Mouse (Mus musculus) hindbrain, embryonic 10.5 days (tissue): ENCODE measurements around the gene Calm5. TPM values are rescaled to one million over a fixed set of nuclear protein-coding genes. Genes with fewer than 3 reads are reported as not detected.
"Not testable (repeated sequence)": the region's sequence is repeated elsewhere in the genome, so short reads cannot be mapped to it uniquely, and the experiment has no call there.

Experiments
- DNase-seq: peaks from one replicate; pipeline ENCODE4 v3.0.0-alpha.2; 2017; ENCODE audit warnings: low spot score
- H3K27ac ChIP-seq: fragments of 300-500 bp; sonication (generic); 2 replicates; pipeline ENCODE4 v1.5.1; 2016; ENCODE audit warnings: mild to moderate bottlenecking, moderate library complexity
- H3K27me3 ChIP-seq: fragments of 300-500 bp; sonication (generic); 2 replicates; pipeline ENCODE4 v1.6.1; 2016; ENCODE audit warnings: mild to moderate bottlenecking; ENCODE audit not compliant: poor library complexity, insufficient read depth, severe bottlenecking
- H3K36me3 ChIP-seq: fragments of 300-500 bp; sonication (generic); 2 replicates; pipeline ENCODE4 v1.6.1; 2016; ENCODE audit warnings: mild to moderate bottlenecking, moderate library complexity
- H3K4me1 ChIP-seq: fragments of 300-500 bp; sonication (generic); replicated peaks from 2 replicates; pipeline ENCODE4 v1.6.1; 2016; ENCODE audit warnings: mild to moderate bottlenecking
- H3K4me3 ChIP-seq: fragments of 300-500 bp; sonication (generic); 2 replicates; pipeline ENCODE4 v1.5.1; 2016; ENCODE audit warnings: mild to moderate bottlenecking, moderate library complexity
- H3K9me3 ChIP-seq: fragments of 300-500 bp; sonication (generic); 2 replicates; pipeline ENCODE4 v1.6.1; 2016; ENCODE audit warnings: mild to moderate bottlenecking, moderate library complexity
- WGBS: fragments of 180-500 bp; shearing (Covaris S2); methylation state at CpG from one replicate; pipeline ENCODE4 v1.1.7; 2016; 5-methylcytosine and 5-hydroxymethylcytosine counted together
- polyA plus RNA-seq: library from polyadenylated mRNA; unstranded; fragments of >200 nt; fragmentation: Nextera tagmentation; extraction: Ambion mirVana; gene quantifications from 2 replicates; pipeline ENCODE4 v1.2.1, GENCODE M21; 2016

The Calm5 gene
- polyA plus RNA-seq: not detected in 2 replicates

GRCm38 (mm10) chr13:3853648-3854333, at the start of gene Calm5:
Gene Calm5 (plus strand): TSS chr13:3854173.
- 89% methylated on average over 3 of the region's 3 CpGs for WGBS
- not testable (repeated sequence) for H3K27me3 ChIP-seq, H3K9me3 ChIP-seq, H3K27ac ChIP-seq, H3K36me3 ChIP-seq, DNase-seq, H3K4me1 ChIP-seq, H3K4me3 ChIP-seq

- Histone ChIP-seq H3K27ac (no peak within 1 kb of the TSS), H3K4me1 (no peaks in the 10 kb centered on the region), H3K27me3 (no peaks in the 10 kb centered on the region), H3K36me3 (no peaks in the 10 kb centered on the region), H3K9me3 (no peaks in the 10 kb centered on the region), H3K4me3 (no peak within 1 kb of the TSS)
- DNase-seq: no peak
- 90% methylated on average over 13 of the region's 13 CpGs for WGBS
These were observed 49.8 kb upstream of the Calm5 start, which contains the start of gene Calml3 for GRCm38 (mm10) chr13:3804186-3804585. Gene Calml3 (minus strand): TSS chr13:3804316.

- H3K27me3 ChIP-seq: no peaks in the 10 kb centered on the region
- H3K9me3 ChIP-seq: no peaks in the 10 kb centered on the region
- H3K4me3 ChIP-seq: no peak overlapping the region
- no peaks in the 10 kb centered on the region for H3K36me3 ChIP-seq
- WGBS: 84% methylated on average over 2 of the region's 2 CpGs
- no peak for DNase-seq
- H3K4me1 ChIP-seq: no peaks in the 10 kb centered on the region
- H3K27ac ChIP-seq: no peak overlapping the region
These were observed 48.8 kb upstream of the Calm5 start for GRCm38 (mm10) chr13:3805132-3805531.

- 0 out of 2 replicates have a peak, but pooled peaks cover 2% of the 10 kb centered on the region for H3K9me3 ChIP-seq
- no peak for DNase-seq
- no peaks in the 10 kb centered on the region for H3K4me1 ChIP-seq
- 86% methylated on average over 5 of the region's 5 CpGs for WGBS
- no peaks in the 10 kb centered on the region for H3K36me3 ChIP-seq
- H3K4me3 ChIP-seq: no peak overlapping the region
- no peaks in the 10 kb centered on the region for H3K27me3 ChIP-seq
- no peak overlapping the region for H3K27ac ChIP-seq
These were observed 48.3 kb upstream of the Calm5 start for GRCm38 (mm10) chr13:3805638-3806037.

- 82% methylated on average over 7 of the region's 7 CpGs for WGBS
- H3K4me3 ChIP-seq: no peak overlapping the region
- H3K4me1 ChIP-seq: no peaks in the 10 kb centered on the region
- no peak for DNase-seq
- no peaks in the 10 kb centered on the region for H3K27me3 ChIP-seq
- no peak overlapping the region for H3K27ac ChIP-seq
- H3K9me3 ChIP-seq: 0 out of 2 replicates have a peak, but pooled peaks cover 2% of the 10 kb centered on the region
- H3K36me3 ChIP-seq: no peaks in the 10 kb centered on the region
These were observed 46.7 kb upstream of the Calm5 start for GRCm38 (mm10) chr13:3807131-3807827.

GRCm38 (mm10) chr13:3818012-3818739, 35.8 kb upstream of the Calm5 start:
- H3K27me3 ChIP-seq: no peaks in the 10 kb centered on the region
- no peak for DNase-seq
- no peaks in the 10 kb centered on the region for H3K36me3 ChIP-seq
- WGBS: 85% methylated on average over 5 of the region's 5 CpGs
- H3K27ac ChIP-seq: no peak overlapping the region
- H3K4me3 ChIP-seq: no peak overlapping the region
- H3K4me1 ChIP-seq: no peaks in the 10 kb centered on the region
- H3K9me3 ChIP-seq: no peaks in the 10 kb centered on the region

- no peak for DNase-seq
- Histone ChIP-seq H3K27me3 (no peaks in the 10 kb centered on the region), H3K36me3 (no peaks in the 10 kb centered on the region), H3K4me3 (no peak overlapping the region), H3K9me3 (no peaks in the 10 kb centered on the region), H3K27ac (no peak overlapping the region), H3K4me1 (no peaks in the 10 kb centered on the region)
- 94% methylated on average over 2 of the region's 2 CpGs for WGBS
These were observed 35.3 kb upstream of the Calm5 start for GRCm38 (mm10) chr13:3818740-3819076.

GRCm38 (mm10) chr13:3822105-3822504, 31.9 kb upstream of the Calm5 start:
- Histone ChIP-seq H3K36me3 (no peaks in the 10 kb centered on the region), H3K27ac (no peak overlapping the region), H3K27me3 (no peaks in the 10 kb centered on the region), H3K9me3 (no peaks in the 10 kb centered on the region), H3K4me3 (no peak overlapping the region), H3K4me1 (no peaks in the 10 kb centered on the region)
- 60% methylated on average over 4 of the region's 4 CpGs for WGBS
- no peak for DNase-seq

- no peaks in the 10 kb centered on the region for H3K27me3 ChIP-seq
- DNase-seq: no peak
- H3K36me3 ChIP-seq: no peaks in the 10 kb centered on the region
- H3K4me1 ChIP-seq: no peaks in the 10 kb centered on the region
- no peaks in the 10 kb centered on the region for H3K9me3 ChIP-seq
- H3K27ac ChIP-seq: no peak overlapping the region
- no peak overlapping the region for H3K4me3 ChIP-seq
These were observed 28.2 kb upstream of the Calm5 start for GRCm38 (mm10) chr13:3825726-3826125.

- H3K4me3 ChIP-seq: no peak overlapping the region
- WGBS: 85% methylated on average over 5 of the region's 5 CpGs
These were observed 22.4 kb upstream of the Calm5 start for GRCm38 (mm10) chr13:3831546-3831945.

GRCm38 (mm10) chr13:3831994-3832393, 22.0 kb upstream of the Calm5 start:
- WGBS: 67% methylated on average over 1 of the region's 1 CpGs
- no peak for DNase-seq
- Histone ChIP-seq H3K36me3 (no peaks in the 10 kb centered on the region), H3K9me3 (no peaks in the 10 kb centered on the region), H3K27ac (no peak overlapping the region), H3K27me3 (no peaks in the 10 kb centered on the region), H3K4me1 (no peaks in the 10 kb centered on the region), H3K4me3 (no peak overlapping the region)

More at GRCm38 (mm10) chr13:3831546-3831945, 22.4 kb upstream of the Calm5 start:
- no peak for DNase-seq
- H3K36me3 ChIP-seq: no peaks in the 10 kb centered on the region
- H3K27ac ChIP-seq: no peak overlapping the region
- no peaks in the 10 kb centered on the region for H3K4me1 ChIP-seq
- H3K9me3 ChIP-seq: no peaks in the 10 kb centered on the region
- no peaks in the 10 kb centered on the region for H3K27me3 ChIP-seq

GRCm38 (mm10) chr13:3832450-3832849, 21.5 kb upstream of the Calm5 start:
- no peak overlapping the region for H3K4me3 ChIP-seq
- no peaks in the 10 kb centered on the region for H3K27me3 ChIP-seq
- DNase-seq: no peak
- no peak overlapping the region for H3K27ac ChIP-seq
- no peaks in the 10 kb centered on the region for H3K36me3 ChIP-seq
- 74% methylated on average over 2 of the region's 2 CpGs for WGBS
- no peaks in the 10 kb centered on the region for H3K4me1 ChIP-seq
- H3K9me3 ChIP-seq: no peaks in the 10 kb centered on the region

GRCm38 (mm10) chr13:3833644-3834043, 20.3 kb upstream of the Calm5 start:
- H3K9me3 ChIP-seq: not testable (repeated sequence)

More at GRCm38 (mm10) chr13:3833644-3834043, 20.3 kb upstream of the Calm5 start:
- not testable (repeated sequence) for H3K36me3 ChIP-seq, H3K27ac ChIP-seq, DNase-seq, H3K4me3 ChIP-seq, H3K27me3 ChIP-seq, H3K4me1 ChIP-seq
